Mouse (Mus musculus): ENCODE data around the gene Dennd1a.
"Not testable (repeated sequence)": the region's sequence is repeated elsewhere in the genome, so short reads cannot be mapped to it uniquely, and the experiment has no call there.

The Dennd1a gene

DNA sequence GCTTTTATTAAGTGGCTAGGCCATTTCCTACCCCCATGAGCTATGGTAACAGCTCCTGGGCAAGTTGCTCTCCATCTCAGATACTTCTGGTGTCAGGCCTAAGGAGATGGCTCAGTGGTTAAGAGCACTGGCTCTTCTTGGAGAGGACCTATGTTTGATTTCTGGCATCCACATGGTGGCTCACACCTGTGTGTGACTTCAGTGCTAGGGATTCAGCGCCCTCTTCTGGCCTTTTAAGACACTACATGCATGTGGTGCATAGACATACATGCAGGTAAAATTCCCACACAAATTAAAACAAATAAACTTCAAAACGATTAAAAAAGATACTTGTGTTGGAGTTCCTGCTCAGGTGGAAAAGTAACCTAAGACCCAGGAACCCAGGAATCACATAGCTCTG, 338.8 kb downstream of the Dennd1a start:
- DNase-seq = peak; percentile 83

GRCm38 (mm10) chr2:37945598-37946336, 341.4 kb downstream of the Dennd1a start:
- DNase-seq = peak; percentile 68

DNA sequence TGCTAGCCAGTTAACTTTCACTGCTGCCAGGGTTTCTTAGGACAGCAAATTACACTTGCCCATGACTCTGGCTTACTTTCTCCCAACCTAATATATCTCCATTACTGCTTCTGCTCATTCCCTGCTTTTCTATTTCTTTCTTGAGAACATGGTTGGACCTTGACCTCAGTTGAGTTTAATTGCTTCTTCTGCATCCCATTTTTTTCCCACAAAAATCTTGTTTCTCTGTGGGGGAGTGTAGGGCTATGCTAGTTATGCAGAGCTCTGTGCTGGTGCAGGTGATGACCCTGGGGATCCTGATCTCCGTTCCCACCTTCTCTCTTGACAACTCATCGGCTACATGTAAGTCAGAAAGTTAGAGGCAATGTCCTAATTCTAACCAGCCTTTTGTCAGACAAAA, 344.3 kb downstream of the Dennd1a start:
- peak; percentile 9 for DNase-seq

- no peak for DNase-seq
Measured at GRCm38 (mm10) chr2:37941741-37942140, 345.4 kb downstream of the Dennd1a start.

GRCm38 (mm10) chr2:37940845-37941361, 346.3 kb downstream of the Dennd1a start:
- no peak for DNase-seq

DNA sequence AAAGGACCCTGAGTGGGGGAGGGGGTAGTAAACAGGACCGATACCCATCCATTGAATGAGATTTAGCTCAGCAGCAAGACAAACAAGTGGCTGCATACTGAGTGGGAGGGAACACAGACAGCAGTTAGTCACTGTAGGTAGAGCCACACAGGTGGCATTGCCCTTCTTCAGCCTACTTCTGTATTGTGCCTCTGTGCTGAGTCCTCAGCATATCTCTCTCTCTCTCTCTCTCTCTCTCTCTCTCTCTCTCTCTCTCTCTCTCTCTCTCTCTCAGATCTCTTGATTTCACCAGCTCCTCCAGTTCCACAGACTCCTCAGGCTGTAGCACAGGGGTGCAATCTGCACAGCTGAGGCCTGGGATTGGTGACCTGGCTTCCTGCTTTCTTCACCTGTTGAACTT, 347.2 kb downstream of the Dennd1a start:
- DNase-seq = peak; percentile 44

DNA sequence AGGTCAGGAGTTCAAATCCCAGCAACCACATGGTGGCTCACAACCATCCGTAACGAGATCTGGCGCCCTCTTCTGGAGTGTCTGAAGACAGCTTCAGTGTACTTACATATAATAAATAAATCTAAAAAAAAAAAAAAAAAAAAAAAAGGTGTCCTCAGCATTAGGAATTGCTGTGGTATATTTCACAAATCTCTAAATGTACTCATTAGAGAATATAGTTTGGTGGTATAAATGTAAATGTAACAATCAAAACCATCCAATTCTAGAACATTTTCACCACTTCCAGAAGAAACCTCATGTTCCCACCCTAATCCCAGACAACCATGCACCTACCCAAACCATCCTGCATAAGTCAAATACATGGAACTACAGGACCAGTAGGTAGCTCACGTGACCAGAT, 350.3 kb downstream of the Dennd1a start:
- not testable (repeated sequence) for DNase-seq

- DNase-seq = peak; percentile 41
Measured at GRCm38 (mm10) chr2:37932240-37932639, 354.9 kb downstream of the Dennd1a start.

DNA sequence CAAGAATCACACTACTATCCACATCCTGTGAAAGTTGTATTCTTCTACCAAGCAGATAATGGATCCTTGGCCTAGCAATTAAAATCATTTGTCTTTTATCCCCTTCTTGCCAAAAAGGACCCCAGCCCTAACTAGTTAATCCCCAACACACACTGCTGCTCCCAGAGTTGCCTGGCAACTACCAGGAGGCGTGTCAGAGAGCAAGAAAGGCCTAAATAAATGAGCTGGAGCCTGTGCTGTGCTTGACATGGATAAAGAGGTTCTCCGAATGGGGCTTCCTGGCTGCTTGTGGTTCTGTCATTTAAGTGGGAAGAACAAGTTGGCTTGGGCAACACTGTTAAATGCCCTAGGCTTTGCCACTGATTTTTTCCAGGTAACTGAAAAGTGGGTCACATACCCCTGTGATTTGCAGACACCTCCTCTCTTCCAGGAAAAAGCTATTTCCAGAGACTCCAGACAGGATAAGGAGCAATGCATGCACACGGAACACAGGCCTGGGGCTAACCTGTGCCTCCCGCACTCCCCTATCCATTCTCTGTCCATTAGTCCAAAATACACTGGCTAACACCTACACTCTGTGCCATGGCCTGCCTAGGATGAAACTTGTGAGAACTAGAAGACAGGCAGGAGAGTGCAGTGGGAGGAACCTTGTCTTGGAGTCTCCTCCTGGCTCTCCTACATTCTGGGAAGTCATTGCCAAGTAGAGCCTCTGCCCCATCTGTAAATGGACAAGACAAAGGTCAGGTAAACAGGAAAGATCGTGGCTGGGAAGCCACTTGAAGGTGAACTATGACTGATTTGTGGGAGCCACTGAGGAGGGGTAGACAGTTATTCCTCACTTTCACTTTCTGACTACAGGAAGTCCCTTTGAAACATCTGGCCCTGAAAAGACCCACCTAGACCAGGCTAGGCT, 355.9 kb downstream of the Dennd1a start:
- peak; percentile 74 for DNase-seq

GRCm38 (mm10) chr2:37926133-37926503, 361.1 kb downstream of the Dennd1a start:
- DNase-seq = peak; percentile 61

DNA sequence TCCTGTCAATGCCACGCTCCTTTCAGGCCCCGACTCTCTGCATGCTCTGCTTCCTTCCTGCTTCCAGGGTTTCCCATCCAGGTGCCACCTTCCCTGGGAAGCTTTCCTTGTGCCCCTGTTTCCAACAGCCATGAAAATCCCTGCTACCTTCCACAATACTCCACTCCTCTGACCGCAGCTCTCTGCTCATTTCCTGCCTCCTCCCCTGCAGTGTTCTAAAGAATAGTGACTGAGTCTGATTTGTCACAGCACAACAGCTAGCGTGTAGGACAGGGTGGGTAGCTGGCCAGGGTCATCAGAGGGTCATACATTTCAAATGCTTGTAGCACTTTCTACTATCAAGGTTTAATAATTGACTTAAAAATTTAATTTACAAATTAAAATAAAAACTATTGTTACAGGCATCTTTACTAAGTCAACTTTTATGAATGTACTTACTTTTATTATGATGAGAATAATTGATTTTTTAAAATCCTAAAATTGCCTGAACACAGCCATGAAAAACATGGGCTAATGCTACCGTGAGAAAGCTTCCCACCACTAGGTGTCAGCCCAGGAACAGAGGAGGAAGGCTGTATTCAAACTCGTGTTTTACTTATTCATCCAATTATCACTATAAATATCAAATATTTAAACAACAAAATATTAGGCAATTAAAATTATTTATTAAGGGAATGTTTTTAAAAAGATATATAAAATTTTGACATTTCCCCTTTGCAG, 361.6 kb downstream of the Dennd1a start:
- peak; percentile 72 for DNase-seq

DNA sequence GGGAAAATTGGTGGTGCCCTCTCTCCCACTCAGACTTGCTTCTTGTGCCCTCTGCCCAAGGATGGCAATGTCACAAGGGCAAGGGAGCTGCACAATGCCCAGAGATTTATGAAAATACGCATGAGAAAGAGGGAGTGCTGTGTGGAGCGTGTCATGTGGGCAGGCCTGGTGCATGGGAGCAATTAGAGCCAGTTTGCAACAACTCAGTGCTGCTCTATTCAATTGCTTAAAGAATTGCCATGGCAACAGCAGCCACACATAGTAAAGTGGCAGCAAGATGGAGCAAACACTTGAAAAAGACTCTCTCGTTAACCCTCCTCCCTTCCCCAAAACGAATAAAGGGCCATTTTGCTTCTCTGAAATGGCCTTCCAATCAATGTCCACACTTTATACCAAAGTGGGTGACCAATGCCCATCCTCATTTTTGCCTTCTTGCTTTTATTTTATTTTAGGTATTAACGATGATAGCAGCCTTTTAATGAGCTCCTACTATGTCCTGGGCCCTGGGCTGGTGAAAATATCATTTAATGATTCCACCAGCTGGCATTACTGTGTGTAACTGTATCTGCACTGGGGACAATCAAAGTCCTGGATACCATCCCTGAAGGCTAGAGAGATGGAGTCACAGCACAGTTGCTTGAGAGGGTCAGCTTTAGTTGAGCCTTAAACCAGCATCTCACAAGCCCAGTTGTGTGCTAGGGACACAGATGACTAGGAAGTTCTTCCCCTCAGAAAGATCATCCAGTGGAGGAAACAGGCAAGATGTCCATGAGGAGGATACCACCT, 378.3 kb downstream of the Dennd1a start:
- no peak for DNase-seq

DNA sequence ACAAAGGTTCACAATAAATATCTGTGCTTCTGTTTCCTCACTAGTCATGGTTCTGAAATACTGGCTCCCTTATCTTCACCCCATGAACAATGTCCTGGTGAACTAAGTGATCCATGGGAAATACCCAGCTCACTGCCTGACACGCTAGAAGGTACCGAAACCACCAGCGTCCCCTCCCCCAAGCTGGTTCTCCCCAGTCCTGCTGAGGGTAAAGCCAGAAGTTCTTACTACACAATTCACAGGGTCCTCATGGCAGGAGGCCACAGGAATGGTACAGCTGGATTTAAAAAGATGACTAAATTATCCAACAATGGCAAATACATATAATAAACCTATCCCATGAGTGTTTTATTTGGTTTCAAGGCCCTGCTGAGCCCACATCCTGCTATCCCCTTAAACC, 378.9 kb downstream of the Dennd1a start:
- DNase-seq = no peak

- no peak for DNase-seq
Measured at GRCm38 (mm10) chr2:37906261-37906660, 380.9 kb downstream of the Dennd1a start.

DNA sequence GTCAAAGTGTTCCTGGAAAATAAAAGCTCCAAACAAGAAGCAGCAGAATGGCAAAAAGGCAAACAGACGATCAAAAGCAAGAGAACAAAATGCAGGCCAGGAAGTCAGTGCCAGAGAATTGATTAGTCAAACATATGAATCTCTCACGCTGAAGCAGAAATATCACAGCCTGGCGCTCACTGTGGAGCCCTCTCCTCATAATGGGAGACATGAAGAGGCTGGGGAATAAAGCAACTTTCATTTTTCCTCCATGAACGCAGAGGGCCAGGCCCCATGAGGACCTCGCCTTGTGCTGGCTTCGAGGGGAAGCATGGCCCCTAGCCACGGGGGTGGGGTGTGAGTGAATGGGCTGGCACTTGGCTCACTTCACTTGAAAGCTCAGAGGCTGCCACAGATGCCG, 383.9 kb downstream of the Dennd1a start:
- DNase-seq = no peak

DNA sequence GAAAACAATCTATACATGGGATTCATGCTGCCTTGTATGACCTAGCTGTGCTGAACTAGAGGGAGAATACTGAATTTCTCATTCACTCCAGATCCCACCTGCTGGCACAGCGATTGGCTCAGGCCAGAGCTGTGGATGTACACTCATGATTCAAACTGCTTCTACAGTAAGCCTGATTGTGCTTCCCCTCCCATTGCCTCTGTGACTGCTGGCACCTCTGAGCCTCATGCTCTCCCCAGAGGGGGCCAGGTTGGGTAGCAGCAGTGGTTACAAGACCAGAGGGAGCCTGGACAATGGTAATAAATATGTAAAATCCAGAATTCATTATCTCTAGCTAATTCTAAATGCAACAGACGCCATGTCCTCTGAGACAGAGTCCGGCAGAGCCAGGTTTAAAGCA, 404.0 kb downstream of the Dennd1a start:
- peak; percentile 65 for DNase-seq

DNA sequence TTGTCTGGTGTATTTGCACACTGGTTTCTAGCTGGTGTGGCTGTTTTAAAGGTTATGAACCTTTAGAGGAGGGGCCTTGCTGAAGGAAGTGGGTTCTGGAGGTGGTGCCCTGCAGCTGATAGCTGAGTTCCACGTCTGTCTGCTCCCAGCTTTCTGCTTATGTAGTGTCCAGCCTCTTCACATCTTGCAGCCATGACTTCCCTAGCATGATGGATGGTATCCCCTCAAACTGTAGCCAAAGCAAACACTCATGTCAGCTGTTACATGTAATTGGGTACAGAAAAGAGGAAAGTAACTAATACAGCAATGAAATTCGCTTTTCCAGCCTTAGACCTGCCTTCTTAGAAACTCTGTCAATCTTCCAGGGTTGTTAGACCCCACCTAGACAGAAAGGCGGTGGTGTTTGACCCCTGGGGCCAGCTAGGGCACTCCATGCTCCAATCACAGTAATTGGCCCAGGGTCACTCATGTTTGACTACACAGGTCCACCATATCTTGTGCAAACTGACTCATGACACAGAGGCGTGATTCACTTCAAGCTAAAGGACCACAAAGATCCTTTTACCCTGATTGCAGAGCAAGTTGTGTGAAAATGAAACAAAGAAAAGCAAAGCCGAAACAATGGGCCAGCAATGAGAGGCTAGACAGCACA, 405.8 kb downstream of the Dennd1a start:
- DNase-seq = no peak

GRCm38 (mm10) chr2:37879697-37880096, 407.5 kb downstream of the Dennd1a start:
- no peak for DNase-seq

- no peak for DNase-seq
Measured at GRCm38 (mm10) chr2:37872791-37873190, 414.4 kb downstream of the Dennd1a start.

GRCm38 (mm10) chr2:37869628-37870027, 417.6 kb downstream of the Dennd1a start:
- DNase-seq = no peak

GRCm38 (mm10) chr2:37867387-37867786, 419.8 kb downstream of the Dennd1a start:
- no peak for DNase-seq

DNA sequence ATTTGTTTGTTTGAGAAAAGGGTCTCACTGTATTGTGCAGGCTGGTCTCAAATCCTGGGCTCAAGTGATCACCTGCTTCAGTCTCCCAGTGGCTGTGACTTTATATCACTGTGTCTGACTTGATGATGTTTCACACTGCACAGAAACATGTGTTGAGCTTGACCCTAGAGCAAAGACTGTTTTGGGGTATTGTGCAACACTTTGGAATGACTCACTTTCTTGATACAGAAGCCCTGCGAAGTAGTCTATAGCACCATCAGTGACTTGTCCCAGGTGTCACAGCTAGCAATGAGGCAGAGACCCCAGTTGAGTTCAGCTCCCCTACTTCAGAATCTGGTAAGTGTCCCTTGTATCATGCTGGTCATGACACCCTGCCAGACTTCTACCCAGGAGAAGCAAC, 429.7 kb downstream of the Dennd1a start:
- DNase-seq = no peak

All from heart, adult 11 months (tissue).